Mouse (Mus musculus) granulocyte monocyte progenitor cell, adult 5-6 weeks (primary cell): Measurements from ENCODE around the gene Tox2. TPM values are rescaled to one million over a fixed set of nuclear protein-coding genes. Genes with fewer than 3 reads are reported as not detected.

Experiments
- ATAC-seq: replicated peaks from 2 replicates; pipeline ENCODE4 v1.8.0; 2016; ENCODE audit warnings: mild to moderate bottlenecking, moderate TSS enrichment, inconsistent platforms; ENCODE audit not compliant: poor library complexity, severe bottlenecking
- total RNA-seq, 2 experiments: library from RNA; stranded (forward) in 1 of 2; stranded (reverse) in 1 of 2; fragments of 200-712, 200-1000 nt in 1 of 2; fragments of >200 nt in 1 of 2; fragmentation: Nextera tagmentation in 1 of 2; gene quantifications; 2 replicates each; pipeline ENCODE4 v1.2.3; 2014 to 2017

Tox2 gene
- total RNA-seq, 2 experiments from 2014 or later = not detected

DNA sequence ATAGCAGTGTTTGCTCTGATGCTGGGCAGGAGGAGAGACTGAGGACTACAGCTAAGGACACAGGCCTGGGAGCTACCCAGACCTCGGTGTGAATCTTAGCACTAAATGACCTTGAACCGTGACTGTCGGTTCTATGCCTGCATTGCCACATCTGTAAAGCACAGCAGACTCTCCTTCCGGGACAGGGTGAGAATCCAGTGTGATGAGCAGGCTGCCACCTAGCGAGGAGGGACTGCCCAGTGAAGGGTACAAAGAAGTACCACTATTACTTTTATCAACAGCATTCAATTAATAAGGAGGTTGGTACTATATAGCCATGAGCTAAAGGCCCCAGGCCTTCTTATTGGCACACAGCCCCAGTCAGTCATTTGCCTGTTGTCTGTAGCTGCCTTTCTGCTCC lies 98.7 kb downstream of the Tox2 start:
- no peak for ATAC-seq

DNA sequence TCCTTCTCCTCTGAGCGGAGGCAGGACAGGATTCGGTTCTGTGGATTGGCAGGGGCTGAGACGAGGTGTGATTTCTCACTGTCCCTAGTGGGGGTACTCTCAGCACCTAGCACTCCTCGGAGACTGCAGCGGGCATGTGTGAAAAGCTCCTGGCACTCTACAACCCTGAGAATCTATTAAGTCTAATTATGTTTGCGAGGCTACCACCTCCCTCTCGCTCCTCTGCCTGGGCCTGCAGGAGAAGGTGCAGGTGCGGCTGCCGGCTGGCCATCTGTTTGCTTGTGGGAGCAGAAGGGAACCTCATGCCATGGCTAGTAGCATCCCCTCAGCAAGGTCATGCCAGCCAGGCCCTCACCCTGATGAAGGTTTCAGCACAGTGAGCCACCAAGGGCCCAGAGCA lies 100.1 kb downstream of the Tox2 start:
- ATAC-seq = no peak

DNA sequence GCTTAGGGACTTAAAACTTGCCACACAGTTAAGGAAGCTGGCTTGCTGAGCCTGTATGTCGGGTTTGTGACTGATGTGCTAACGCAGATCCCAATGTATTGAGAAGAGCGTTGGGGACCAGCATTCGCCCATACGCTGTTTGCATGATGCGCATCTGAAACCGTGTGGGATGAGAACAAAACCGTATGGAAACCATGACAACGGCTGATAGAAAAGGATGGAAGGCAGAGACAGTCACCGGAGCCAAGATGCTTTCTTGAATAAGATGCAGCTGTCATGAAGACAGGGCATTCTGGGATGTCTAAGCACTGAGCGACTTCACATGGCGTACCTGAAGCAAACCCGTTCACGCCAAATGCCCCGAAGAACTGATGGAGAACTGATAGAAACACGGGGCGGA lies 106.5 kb downstream of the Tox2 start:
- no peak for ATAC-seq

DNA sequence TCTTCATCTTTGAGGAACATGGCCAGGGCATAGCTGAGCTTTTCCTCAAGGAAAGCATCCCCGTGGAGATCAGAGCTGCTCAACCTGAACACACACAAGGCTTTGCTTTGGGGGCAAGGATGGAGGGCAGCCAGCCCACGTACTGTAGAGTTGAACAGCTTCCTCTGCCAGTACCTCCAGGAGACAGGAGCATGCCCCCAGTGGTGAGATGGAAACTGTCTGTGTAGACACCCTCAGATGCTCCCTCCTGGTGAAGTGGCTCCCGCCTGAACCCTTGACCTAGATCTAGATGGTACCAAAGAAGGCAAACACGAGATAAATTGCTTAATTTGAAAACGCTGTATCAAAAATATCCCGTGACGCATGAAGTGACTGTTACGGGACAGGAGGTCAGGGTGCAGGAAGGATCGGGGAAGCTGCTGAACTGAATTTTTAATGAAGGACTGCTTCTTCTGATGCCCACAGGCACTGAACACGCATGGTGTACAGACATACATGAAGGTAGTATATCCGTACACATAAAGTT lies 107.3 kb downstream of the Tox2 start:
- ATAC-seq = 0 out of 2 replicates have a peak, but pooled peaks have one; percentile 27

DNA sequence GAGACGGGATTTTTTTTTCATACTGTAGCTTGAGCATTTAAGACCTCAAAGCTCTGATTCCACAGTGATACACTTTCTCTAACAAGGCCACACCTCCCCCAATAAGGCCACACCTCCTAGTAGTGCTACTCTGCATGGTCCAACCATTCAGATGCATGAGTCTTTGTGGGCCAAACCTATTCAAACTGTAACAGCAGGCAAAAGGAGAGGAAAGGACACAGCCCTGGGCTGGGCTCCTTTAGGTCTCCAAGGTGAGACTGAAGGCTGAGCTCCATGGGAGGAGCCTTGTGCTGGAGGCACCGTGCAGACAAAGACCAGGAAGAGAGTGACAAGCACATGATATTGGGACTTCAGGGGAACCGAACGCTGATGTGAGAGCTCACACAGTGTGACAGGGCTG lies 114.4 kb downstream of the Tox2 start:
- no peak for ATAC-seq

DNA sequence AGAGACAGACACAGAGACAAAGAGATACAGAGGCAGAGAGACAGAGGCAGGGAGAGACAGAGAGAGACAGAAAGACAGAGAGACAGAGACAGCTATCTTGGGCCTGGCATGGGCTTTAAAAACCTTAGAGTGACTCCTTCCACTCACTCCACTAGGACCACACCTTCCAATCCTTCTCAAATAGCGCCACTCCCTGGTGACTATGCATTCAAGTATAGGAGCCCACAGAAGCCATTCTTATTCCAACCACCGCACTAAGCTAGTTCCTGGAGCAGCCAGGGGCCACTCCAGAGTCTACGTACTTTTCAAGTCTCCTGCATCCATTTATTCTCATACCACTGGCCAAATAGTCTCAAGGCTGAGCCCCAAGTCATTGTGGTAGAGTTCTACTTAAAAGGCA lies 115.9 kb downstream of the Tox2 start:
- ATAC-seq = no peak

DNA sequence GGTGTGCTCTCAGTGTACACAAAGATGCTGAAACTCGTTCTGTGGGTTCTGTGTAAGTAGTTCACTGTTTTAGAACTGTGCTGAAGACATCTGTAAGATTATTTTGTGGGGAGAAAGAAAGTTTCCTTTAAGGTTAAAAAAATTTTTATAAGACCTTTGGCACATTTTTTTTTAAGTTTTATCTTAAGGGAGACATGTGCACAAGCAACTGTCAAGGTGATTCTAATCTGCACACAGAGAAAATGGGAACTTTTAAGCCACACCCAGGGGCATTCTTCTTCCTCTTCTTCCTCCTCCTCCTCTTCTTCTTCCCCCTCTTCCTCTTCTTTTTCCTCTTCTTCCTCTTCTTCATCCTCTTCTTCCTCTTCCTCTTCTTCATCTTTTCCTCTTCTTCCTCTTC lies 120.2 kb downstream of the Tox2 start:
- ATAC-seq = no peak

DNA sequence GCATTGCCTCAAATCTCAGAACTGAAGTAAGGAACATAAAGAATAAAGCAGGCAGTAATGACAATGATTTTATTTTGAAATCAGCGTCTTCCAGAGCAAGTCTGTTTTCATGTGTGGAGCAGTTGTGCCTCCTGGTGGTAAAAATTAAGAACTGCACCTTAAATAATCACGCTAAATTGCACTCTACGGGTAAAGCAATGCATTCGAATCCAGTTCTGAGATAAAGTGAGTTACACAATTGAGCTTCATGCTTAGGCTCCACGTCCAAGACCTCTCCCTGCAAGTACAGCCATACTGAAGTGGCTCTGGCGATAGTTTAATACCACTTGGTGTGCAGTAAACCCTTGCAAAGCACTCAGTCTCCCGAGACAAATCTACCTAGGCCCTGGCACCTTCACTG lies 127.8 kb downstream of the Tox2 start:
- ATAC-seq = peak; percentile 60

DNA sequence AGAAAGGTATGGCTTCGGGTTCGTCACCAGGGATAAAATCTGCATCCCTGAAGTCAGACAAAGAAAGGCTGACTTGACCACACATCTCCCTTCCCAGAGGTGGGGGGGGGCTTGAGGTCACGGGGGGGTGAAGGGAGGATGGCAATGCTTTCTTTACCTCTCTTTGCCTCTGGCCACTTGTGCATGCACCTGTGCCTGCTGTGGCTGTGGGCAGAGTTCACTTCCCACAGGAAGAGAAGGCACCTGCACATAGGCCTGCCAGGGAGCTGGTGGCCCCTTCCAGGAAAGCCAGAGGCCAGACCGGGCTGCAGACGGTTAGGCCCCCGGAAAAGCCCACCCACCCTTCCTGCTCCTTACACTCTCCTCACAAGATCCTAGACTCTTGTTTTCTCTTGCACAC lies 128.5 kb downstream of the Tox2 start:
- no peak for ATAC-seq

DNA sequence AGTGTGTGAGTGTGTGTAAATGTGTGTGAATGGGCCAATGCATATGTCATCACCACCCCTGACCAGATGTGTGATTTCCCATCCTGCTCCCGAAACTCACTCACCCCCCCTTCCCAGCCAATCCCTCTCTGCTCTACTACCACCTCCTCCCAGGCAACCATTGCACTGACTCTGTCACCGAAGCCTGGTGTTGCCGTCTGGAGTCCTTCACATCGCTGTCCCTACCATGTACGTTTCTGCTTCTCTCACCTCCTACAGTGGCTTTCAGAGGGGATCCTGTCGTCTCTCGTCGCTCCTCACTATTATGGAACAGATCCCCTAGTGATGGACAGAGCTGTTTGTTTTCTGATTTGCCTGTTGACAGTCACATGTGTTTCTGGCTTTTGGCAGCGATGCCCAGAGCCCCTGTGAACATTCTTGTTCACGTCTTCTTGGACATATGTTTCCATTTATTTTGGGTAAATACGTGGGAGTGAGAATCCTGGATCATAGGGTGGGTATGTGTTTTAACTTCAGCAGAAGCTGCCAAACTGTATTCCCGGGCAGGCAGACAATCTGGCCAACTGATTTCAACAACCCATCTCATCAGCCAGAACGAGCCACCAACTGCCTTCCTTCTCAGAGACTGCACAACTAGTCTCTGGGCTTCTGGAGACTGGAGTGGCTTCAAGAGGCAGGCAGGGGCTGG lies 129.6 kb downstream of the Tox2 start:
- ATAC-seq = no peak

DNA sequence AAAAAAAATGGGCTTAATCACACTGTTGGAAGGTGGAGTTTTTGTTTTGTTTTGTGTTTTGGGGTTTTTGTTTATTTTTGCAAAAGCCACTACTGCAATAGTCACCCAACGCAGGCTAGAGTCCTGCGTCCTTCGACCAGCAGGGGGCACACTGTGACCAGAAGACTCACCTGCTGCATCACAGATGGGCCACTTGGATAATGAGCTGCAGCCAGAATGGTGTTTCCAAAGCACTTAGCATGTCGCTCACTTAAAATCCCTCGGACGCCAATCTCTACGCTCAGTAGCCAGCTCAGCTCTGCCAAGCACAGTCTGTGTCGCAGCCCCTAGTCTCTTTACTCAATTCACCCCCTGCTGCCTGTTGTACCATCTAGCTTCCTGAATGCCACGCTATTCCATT lies 137.3 kb downstream of the Tox2 start:
- peak; percentile 71 for ATAC-seq

DNA sequence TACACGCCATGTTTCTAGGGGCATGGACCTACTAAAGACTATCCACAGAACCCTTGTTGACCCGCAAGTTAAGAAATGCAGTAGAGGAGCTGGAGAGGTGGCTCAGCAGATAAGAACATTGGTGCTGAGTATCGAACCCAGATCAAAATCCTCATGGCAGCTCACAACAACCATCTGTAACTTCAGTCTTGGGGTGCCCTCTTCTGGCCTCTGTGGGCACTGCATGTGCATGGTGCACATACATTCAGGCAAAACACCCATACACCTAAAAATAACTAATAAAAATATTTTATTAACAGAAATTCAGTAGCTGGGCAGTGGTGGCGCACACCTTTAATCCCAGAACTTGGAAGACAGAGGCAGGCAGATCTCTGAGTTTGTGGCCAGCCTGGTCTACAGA lies 140.7 kb downstream of the Tox2 start:
- no peak for ATAC-seq

DNA sequence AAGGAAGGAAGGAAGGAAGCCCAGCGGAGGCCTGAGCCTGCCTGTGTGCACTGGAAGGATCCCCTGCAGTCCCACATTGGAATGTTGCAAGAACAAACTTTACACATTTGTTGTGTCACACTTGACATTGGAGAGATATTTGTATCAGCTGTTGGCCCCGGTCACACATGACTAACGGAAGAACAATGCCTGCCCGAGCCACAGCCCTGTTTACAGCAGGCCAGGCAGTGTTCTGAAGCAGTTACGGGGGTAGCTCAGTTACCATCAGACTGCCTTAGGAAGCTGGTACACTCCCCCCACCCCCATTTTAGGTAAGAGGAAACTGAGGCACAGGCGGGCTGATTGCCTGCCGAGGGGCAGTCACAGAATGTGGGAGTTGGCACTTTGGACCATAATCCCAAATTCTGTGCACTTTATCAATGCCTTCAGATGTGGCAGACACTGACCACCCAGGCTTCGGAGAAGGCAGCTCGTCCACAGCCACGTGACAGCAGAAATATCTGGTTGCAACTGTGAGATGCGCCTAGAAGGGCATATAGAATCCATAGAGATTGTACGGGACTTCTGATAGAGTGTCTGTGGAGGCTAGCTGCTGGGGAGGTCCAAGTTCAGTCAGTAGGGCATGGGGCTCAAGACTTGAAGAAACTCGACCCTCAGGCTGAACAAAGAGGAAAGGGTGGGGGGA lies 142.2 kb downstream of the Tox2 start:
- ATAC-seq = no peak

DNA sequence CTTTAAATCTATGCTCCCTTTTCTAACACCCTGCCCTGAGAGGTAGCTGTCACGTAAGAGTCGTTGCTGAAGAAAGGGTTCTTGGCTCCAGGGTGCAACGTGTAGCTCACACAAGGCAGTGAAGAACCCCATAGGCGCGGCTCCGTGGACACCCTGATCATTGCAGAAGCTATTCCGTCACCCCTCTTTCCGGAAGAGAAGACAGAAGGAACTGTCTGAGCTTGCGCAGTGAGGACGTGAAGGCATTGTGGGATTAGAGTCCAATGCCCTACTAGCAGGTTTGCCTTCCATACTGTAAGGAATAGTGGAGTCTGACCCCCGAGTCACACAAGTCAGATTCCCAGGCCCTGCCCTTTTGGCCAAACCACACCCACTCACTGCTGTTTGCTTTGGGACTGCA lies 143.6 kb downstream of the Tox2 start:
- no peak for ATAC-seq

DNA sequence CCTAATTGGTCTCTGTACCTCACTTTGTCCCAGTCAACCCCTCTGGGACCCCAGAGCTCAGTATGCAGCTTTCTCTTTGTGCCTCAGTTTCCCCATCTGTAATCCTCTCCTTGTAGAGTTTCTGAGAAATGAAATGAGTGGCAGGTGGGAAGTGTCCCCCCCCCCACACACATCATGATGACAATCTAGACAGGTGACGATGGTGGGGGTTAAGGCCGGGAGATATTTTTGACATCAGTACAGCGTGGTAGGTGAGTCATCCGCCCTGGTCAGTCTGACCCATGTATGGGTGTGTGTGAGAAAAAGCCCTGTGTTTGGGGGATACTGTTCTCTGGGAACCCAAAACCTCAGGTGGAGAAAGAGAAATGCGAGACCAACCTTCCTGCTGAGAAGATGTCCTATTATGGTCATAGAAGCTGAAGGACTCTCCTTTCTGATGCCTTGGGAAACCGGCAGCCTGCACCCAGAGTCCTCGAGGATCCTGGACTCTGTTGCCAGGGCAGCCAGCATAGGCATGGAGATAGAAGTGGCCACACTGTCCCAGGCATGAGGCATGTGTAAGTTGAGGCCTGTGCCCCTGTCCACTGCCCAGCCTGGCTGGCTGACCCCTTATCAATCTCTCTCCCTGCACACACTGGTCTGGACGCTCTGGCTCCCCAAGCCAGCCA lies 144.7 kb downstream of the Tox2 start:
- ATAC-seq = no peak

DNA sequence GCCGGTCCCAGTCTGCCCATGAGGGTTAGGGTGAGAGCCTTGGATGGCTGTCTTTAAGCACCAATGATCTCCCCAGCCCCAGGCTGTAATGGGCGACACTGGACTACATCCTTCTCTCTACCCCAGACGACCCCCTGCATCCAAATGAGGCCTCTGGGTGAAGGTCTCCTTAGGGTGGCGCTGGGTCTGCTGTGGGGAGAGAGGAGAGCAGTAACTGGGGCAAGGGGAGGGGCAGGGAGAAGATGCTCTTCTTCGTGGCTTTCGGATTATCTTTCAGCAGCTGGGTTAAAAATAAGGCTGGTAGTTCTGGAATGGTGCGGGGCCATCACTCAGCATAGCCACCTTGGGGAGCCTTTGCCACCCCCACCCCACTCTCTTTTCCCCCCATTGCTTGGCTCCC lies 145.8 kb downstream of the Tox2 start:
- ATAC-seq = no peak

DNA sequence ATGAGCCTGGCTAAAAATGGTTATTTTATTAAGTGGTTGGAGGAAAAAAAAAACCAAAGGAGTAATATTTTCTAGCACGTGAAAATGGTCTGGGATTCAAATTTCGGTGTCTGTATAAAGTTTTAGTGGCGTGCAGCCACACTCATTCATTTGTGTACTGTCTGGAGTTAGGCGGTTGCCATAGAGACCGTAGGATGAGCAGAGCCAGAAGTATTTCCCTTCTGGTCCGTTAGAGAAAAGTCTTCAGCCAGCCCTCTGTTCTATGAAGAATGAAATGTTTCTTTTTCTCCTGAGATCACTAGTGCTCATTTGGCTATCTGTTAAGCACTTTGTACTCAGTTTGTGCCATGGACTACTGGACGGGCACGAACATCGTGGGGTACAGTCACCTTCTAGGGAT lies 146.5 kb downstream of the Tox2 start:
- no peak for ATAC-seq

DNA sequence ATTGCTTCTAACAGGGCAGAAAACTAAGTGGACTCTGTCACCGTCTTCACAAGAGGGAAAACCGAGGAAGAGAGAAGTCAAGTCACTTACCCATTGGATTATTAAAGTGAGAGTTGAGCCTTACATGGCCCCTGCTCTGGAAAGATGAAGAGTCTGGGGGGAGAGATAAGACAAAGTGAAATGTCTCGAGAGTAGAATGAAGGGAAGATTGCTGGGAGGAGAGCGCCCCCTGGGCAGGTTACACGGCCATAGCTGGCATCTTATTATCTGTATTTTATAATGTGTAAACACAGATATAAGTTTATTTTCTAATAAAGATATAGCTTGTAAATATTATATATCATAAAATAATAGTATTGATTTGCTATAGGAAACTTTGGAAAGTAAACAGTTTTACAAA lies 147.5 kb downstream of the Tox2 start:
- no peak for ATAC-seq

DNA sequence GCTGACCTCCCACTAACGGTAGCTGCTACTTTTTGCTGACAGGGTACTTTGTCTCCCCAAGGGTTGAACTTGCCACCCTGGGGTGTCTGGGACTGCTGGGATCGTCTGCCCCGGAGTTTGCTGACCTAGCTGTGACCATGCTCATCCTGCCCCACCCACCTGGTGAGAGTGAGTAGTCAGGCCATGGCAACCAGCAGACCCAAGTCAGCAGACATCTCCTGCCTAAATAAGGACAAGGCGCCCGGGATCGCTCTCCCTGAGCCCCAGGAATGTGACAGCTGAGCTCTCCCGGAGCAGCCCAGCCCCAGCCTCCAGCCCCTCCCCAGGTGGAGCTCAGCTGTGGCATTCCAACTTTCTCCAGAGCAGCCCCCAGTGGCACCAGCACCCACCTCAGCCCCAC lies 150.8 kb downstream of the Tox2 start:
- ATAC-seq = no peak

DNA sequence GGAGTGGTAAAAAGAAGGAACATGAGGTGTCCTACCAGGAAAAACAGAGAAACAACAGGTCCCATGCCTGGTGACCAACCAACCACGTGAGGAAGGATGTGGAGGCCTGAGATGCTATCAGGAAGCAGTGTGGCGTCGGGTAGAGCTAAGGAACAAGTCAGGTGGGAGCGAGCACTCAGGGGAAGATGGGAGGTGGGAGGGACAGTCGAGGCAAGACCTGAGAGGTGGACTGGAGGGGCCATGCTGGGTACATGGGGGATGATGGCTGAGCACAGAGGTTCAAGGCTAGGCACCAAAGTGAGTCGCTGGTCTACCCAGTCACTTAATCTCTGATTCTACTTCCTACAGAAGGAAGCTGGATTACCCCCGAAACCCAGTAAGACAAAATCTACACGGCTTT lies 152.7 kb downstream of the Tox2 start:
- ATAC-seq = no peak

DNA sequence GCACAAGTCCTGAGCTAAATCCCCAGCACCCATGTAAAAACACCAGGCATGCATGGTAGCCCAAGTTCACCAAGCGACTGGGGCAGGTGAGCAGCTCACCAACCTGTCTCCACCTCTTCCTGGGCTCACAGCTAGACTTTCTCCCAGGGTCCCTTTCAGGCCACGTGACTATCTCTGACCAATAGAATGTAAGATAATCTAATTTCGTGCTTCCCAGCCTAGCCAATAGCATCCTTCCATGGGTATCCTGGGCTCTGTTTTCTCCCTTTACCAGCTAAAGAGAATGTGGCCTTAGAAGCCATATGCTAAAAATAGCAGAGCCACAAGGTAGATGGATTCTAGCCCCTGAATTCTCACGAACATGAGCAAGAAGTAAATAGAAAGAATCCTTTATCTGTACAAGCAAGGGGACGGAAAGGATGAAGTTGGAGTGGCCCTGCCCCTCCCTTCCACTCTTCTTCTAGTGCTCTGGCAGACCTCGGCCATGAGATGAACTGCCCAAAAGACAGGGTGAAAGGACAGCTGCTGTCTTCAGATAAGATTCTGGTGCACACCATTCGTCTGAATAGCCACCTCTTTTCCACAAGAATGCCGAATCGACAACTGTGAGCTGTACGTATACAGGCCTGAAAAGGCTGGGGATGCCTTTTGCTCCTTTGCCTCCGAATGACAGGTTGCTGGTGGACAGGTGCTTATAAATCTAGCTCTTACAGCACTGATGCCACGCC lies 153.4 kb downstream of the Tox2 start:
- ATAC-seq = no peak
